Mouse (Mus musculus) heart, embryonic 16.5 days (tissue): ENCODE measurements around the gene Bloc1s1. TPM values are rescaled to one million over a fixed set of nuclear protein-coding genes. Genes with fewer than 3 reads are reported as not detected.

Experiments used
- ATAC-seq: fragments of 200-750 bp; cut with Nextera tagmentation; replicated peaks from 2 replicates; pipeline ENCODE4 v1.8.0; 2017; ENCODE audit warnings: moderate number of reproducible peaks; ENCODE audit not compliant: insufficient read depth, low FRiP score; ENCODE audit errors: extremely low read depth
- H3K27ac ChIP-seq: fragments of 300-500 bp; sonication (generic); 2 replicates; pipeline ENCODE4 v1.5.1; 2014; ENCODE audit warnings: mild to moderate bottlenecking, low read length, control low read depth, moderate library complexity
- H3K27me3 ChIP-seq: fragments of 300-500 bp; sonication (generic); 2 replicates; pipeline ENCODE4 v1.6.1; 2014; ENCODE audit warnings: low read length, mixed read lengths; ENCODE audit not compliant: control insufficient read depth, insufficient read depth
- H3K36me3 ChIP-seq: fragments of 300-500 bp; sonication (generic); 2 replicates; pipeline ENCODE4 v1.6.1; 2014; ENCODE audit not compliant: control insufficient read depth, insufficient read depth
- H3K4me1 ChIP-seq: fragments of 300-500 bp; sonication (generic); 2 replicates; pipeline ENCODE4 v1.6.1; 2014; ENCODE audit warnings: low read length, mixed read lengths; ENCODE audit not compliant: control insufficient read depth, insufficient read depth
- H3K4me2 ChIP-seq: fragments of 300-500 bp; sonication (generic); 2 replicates; pipeline ENCODE4 v1.6.1; 2014; ENCODE audit warnings: low read depth, mild to moderate bottlenecking, control low read depth, low read length
- H3K4me3 ChIP-seq: fragments of 300-500 bp; sonication (generic); 2 replicates; pipeline ENCODE4 v1.5.1; 2014; ENCODE audit warnings: mild to moderate bottlenecking, control low read depth, low read length
- H3K9ac ChIP-seq: fragments of 300-500 bp; sonication (generic); 2 replicates; pipeline ENCODE4 v1.6.1; 2014; ENCODE audit warnings: low read length, control low read depth
- H3K9me3 ChIP-seq: fragments of 300-500 bp; sonication (generic); replicated peaks from 2 replicates; pipeline ENCODE4 v1.6.1; 2016; ENCODE audit warnings: low read length; ENCODE audit not compliant: control insufficient read depth
- WGBS: fragments of 180-500 bp; shearing (Covaris S2); extraction: QIAGEN DNeasy Blood & Tissue Kit; methylation state at CpG from one replicate; pipeline ENCODE4 v1.1.7; 2014; 5-methylcytosine and 5-hydroxymethylcytosine counted together
- polyA plus RNA-seq: library from polyadenylated mRNA; unstranded; fragments of >200 nt; fragmentation: Nextera tagmentation; extraction: Ambion mirVana; gene quantifications from 2 replicates; pipeline ENCODE4 v1.2.1, GENCODE M21; 2015

The Bloc1s1 gene
- 224 and 225 TPM in 2 replicates for polyA plus RNA-seq

- Histone ChIP-seq H3K4me3 (peak within 1 kb of the TSS; percentile 88), H3K27ac (peak within 1 kb of the TSS; percentile 97), H3K4me2 (peak within 1 kb of the TSS; percentile 73), H3K36me3 (no peaks in the 10 kb centered on the region), H3K27me3 (no peaks in the 10 kb centered on the region; the same call in 1 of the 2 replicates), H3K4me1 (peaks cover 26% of the 10 kb centered on the region), H3K9ac (peak within 1 kb of the TSS; percentile 91), H3K9me3 (no peaks in the 10 kb centered on the region)
- WGBS = 55% methylated on average over 9 of the region's 9 CpGs
- ATAC-seq = no peak
Observed at GRCm38 (mm10) chr10:128923935-128924334, at the start of gene Bloc1s1. Gene Bloc1s1 (minus strand): TSS chr10:128924035.

- H3K27ac ChIP-seq = no peak overlapping the region
- no peak overlapping the region for H3K9ac ChIP-seq
- H3K36me3 ChIP-seq = no peaks in the 10 kb centered on the region
- no peaks in the 10 kb centered on the region for H3K4me1 ChIP-seq
- no peaks in the 10 kb centered on the region for H3K9me3 ChIP-seq
- no peaks in the 10 kb centered on the region for H3K27me3 ChIP-seq
- H3K4me2 ChIP-seq = no peak overlapping the region
- no peak for ATAC-seq
- WGBS = 69% methylated on average over 4 of the region's 4 CpGs
- no peak overlapping the region for H3K4me3 ChIP-seq
Observed at GRCm38 (mm10) chr10:128972841-128973240, 49.0 kb upstream of the Bloc1s1 start.

- no peak overlapping the region for H3K4me3 ChIP-seq
- no peaks in the 10 kb centered on the region for H3K9me3 ChIP-seq
- no peak overlapping the region for H3K4me2 ChIP-seq
- WGBS = 28% methylated on average over 1 of the region's 1 CpGs
- H3K4me1 ChIP-seq = no peaks in the 10 kb centered on the region
- no peaks in the 10 kb centered on the region for H3K36me3 ChIP-seq
- H3K27me3 ChIP-seq = no peaks in the 10 kb centered on the region
- H3K9ac ChIP-seq = no peak overlapping the region
- ATAC-seq = no peak
- H3K27ac ChIP-seq = no peak overlapping the region
Observed at GRCm38 (mm10) chr10:128970740-128971250, 47.0 kb upstream of the Bloc1s1 start.

GRCm38 (mm10) chr10:128968341-128968749 is 44.5 kb upstream of the Bloc1s1 start:
- ATAC-seq = no peak
- Histone ChIP-seq H3K4me1 (no peaks in the 10 kb centered on the region), H3K9me3 (no peaks in the 10 kb centered on the region), H3K4me2 (no peak overlapping the region), H3K4me3 (no peak overlapping the region), H3K36me3 (no peaks in the 10 kb centered on the region), H3K9ac (no peak overlapping the region), H3K27me3 (no peaks in the 10 kb centered on the region), H3K27ac (no peak overlapping the region)
- WGBS = 31% methylated on average over 1 of the region's 1 CpGs

GRCm38 (mm10) chr10:128965871-128966270 is 42.0 kb upstream of the Bloc1s1 start:
- Histone ChIP-seq H3K4me3 (no peak overlapping the region), H3K9me3 (no peaks in the 10 kb centered on the region), H3K27me3 (no peaks in the 10 kb centered on the region), H3K36me3 (no peaks in the 10 kb centered on the region), H3K27ac (no peak overlapping the region), H3K9ac (no peak overlapping the region), H3K4me1 (0 out of 2 replicates have a peak, but pooled peaks cover 2% of the 10 kb centered on the region), H3K4me2 (no peak overlapping the region)
- no peak for ATAC-seq
- WGBS = 69% methylated on average over 6 of the region's 6 CpGs

- 73% methylated on average over 2 of the region's 2 CpGs for WGBS
- Histone ChIP-seq H3K4me1 (0 out of 2 replicates have a peak, but pooled peaks cover 6% of the 10 kb centered on the region), H3K4me2 (no peak overlapping the region), H3K9me3 (no peaks in the 10 kb centered on the region), H3K9ac (no peak overlapping the region), H3K27me3 (no peaks in the 10 kb centered on the region), H3K4me3 (no peak overlapping the region), H3K36me3 (no peaks in the 10 kb centered on the region), H3K27ac (no peak overlapping the region)
- ATAC-seq = no peak
Observed at GRCm38 (mm10) chr10:128964961-128965360, 41.1 kb upstream of the Bloc1s1 start.

- Histone ChIP-seq H3K27ac (peak within 1 kb of the TSS; percentile 34; the same call in 1 of the 2 replicates), H3K9me3 (no peaks in the 10 kb centered on the region)
Observed at GRCm38 (mm10) chr10:128960590-128961584, 37.1 kb upstream of the Bloc1s1 start, which contains the start of gene Mettl7b. Gene Mettl7b (minus strand): TSS chr10:128960988.

GRCm38 (mm10) chr10:128960142-128960541 is 36.3 kb upstream of the Bloc1s1 start:
- Histone ChIP-seq H3K4me1 (0 out of 2 replicates have a peak, but pooled peaks cover 6% of the 10 kb centered on the region), H3K9me3 (no peaks in the 10 kb centered on the region), H3K9ac (no peak overlapping the region), H3K27ac (no peak overlapping the region), H3K27me3 (peaks cover 2% of the 10 kb centered on the region; the same call in 1 of the 2 replicates), H3K4me3 (no peak overlapping the region), H3K36me3 (no peaks in the 10 kb centered on the region), H3K4me2 (no peak overlapping the region)
- WGBS = 69% methylated on average over 4 of the region's 4 CpGs
- ATAC-seq = no peak; the same call in 1 of the 2 replicates

More at GRCm38 (mm10) chr10:128960590-128961584, 37.1 kb upstream of the Bloc1s1 start, which contains the start of gene Mettl7b:
- peak; percentile 54; the same call in 1 of the 2 replicates for ATAC-seq
- Histone ChIP-seq H3K4me3 (no peak within 1 kb of the TSS), H3K4me2 (no peak within 1 kb of the TSS), H3K27me3 (peaks cover 2% of the 10 kb centered on the region; the same call in 1 of the 2 replicates), H3K9ac (no peak within 1 kb of the TSS), H3K4me1 (0 out of 2 replicates have a peak, but pooled peaks cover 6% of the 10 kb centered on the region), H3K36me3 (no peaks in the 10 kb centered on the region)
- WGBS = 66% methylated on average over 12 of the region's 12 CpGs
